Mouse (Mus musculus) midbrain, embryonic 13.5 days (tissue): ENCODE data around the gene Skap1. TPM values are rescaled to one million over a fixed set of nuclear protein-coding genes. Genes with fewer than 3 reads are reported as not detected.

Experiments
- ATAC-seq: fragments of 200-750 bp; cut with Nextera tagmentation; 2 replicates; pipeline ENCODE4 v1.8.0; 2017; ENCODE audit warnings: mild to moderate bottlenecking, moderate TSS enrichment, moderate library complexity
- H3K27ac ChIP-seq: fragments of 300-500 bp; sonication (generic); 2 replicates; pipeline ENCODE4 v1.5.1; 2015; ENCODE audit warnings: inconsistent platforms, mild to moderate bottlenecking, moderate library complexity
- H3K27me3 ChIP-seq: fragments of 300-500 bp; sonication (generic); 2 replicates; pipeline ENCODE4 v1.6.1; 2015; ENCODE audit warnings: mild to moderate bottlenecking, inconsistent platforms
- H3K36me3 ChIP-seq: fragments of 300-500 bp; sonication (generic); 2 replicates; pipeline ENCODE4 v1.6.1; 2015; ENCODE audit warnings: mild to moderate bottlenecking, inconsistent platforms
- H3K4me1 ChIP-seq: fragments of 300-500 bp; sonication (generic); replicated peaks from 2 replicates; pipeline ENCODE4 v1.6.1; 2015; ENCODE audit warnings: inconsistent platforms
- H3K4me2 ChIP-seq: fragments of 300-500 bp; sonication (generic); replicated peaks from 2 replicates; pipeline ENCODE4 v1.6.1; 2015; ENCODE audit warnings: moderate library complexity, mild to moderate bottlenecking, inconsistent platforms
- H3K4me3 ChIP-seq: fragments of 300-500 bp; sonication (generic); replicated peaks from 2 replicates; pipeline ENCODE4 v1.5.1; 2015; ENCODE audit warnings: mild to moderate bottlenecking, inconsistent platforms
- H3K9ac ChIP-seq: fragments of 300-500 bp; sonication (generic); replicated peaks from 2 replicates; pipeline ENCODE4 v1.6.1; 2015; ENCODE audit warnings: mild to moderate bottlenecking, inconsistent platforms
- H3K9me3 ChIP-seq: fragments of 300-500 bp; sonication (generic); 2 replicates; pipeline ENCODE4 v1.6.1; 2016; ENCODE audit warnings: mild to moderate bottlenecking, inconsistent platforms
- WGBS: fragments of 180-500 bp; shearing (Covaris S2); methylation state at CpG from one replicate; pipeline ENCODE4 v1.1.7; 2015; 5-methylcytosine and 5-hydroxymethylcytosine counted together
- polyA plus RNA-seq: library from polyadenylated mRNA; unstranded; fragments of >200 nt; fragmentation: Nextera tagmentation; extraction: Ambion mirVana; gene quantifications from 2 replicates; pipeline ENCODE4 v1.2.1, GENCODE M21; 2015

The Skap1 gene
- polyA plus RNA-seq, 1 experiment from 2014 or later, result 3.4 TPM

- no peak overlapping the region for H3K4me2 ChIP-seq
- H3K27me3 ChIP-seq, result peaks cover 19% of the 10 kb centered on the region
- no peaks in the 10 kb centered on the region for H3K36me3 ChIP-seq
- peaks cover 36% of the 10 kb centered on the region for H3K4me1 ChIP-seq
- no peak overlapping the region for H3K4me3 ChIP-seq
- no peak overlapping the region for H3K27ac ChIP-seq
- H3K9me3 ChIP-seq, result no peaks in the 10 kb centered on the region
- 49% methylated on average over 7 of the region's 7 CpGs for WGBS
- H3K9ac ChIP-seq, result no peak overlapping the region
- ATAC-seq, result no peak
Observed at GRCm38 (mm10) chr11:96466987-96467386, 2.6 kb downstream of the Skap1 start.

DNA sequence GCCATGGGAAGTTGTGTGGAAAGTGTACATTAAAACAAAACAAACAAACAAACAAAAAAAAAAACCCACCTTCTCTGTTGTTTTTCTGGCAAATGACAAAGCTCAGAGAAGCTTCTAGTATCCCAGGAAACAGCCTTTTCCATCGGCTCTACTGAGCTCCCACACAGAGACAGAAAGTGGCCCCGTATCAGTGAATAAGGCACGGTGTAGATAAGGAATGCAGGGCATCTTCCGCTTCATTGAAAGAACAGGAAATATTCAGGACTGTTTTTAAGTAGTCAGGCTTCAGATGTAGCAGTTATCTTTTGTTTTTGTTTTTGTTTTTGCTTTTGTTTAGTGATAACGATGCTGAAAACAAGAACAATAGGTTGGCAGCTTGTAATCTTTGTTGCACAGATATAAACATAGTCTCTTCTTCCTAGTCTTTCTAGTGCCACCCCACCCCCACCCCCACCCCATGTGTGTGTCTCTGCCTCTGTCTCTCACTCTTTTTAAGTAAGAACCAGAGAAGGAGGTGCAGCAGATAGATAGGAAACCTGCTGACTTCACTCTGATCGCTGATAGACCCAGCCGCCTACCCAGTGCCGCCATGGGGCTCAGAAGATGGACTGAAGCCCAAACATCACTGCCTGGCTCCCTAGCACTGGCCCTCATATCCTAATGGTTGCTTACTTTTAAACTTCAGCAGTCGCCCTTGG lies 3.8 kb downstream of the Skap1 start:
- H3K9ac ChIP-seq, result no peak overlapping the region
- no peak overlapping the region for H3K27ac ChIP-seq
- H3K4me1 ChIP-seq, result peaks cover 24% of the 10 kb centered on the region
- no peak overlapping the region for H3K4me3 ChIP-seq
- H3K27me3 ChIP-seq, result peaks cover 17% of the 10 kb centered on the region
- no peaks in the 10 kb centered on the region for H3K36me3 ChIP-seq
- H3K4me2 ChIP-seq, result no peak overlapping the region
- H3K9me3 ChIP-seq, result no peaks in the 10 kb centered on the region
- 72% methylated on average over 9 of the region's 9 CpGs for WGBS
- ATAC-seq, result no peak

GRCm38 (mm10) chr11:96482711-96483110 lies 18.3 kb downstream of the Skap1 start:
- no peaks in the 10 kb centered on the region for H3K9me3 ChIP-seq
- H3K27me3 ChIP-seq, result no peaks in the 10 kb centered on the region
- no peak overlapping the region for H3K4me3 ChIP-seq
- no peak overlapping the region for H3K4me2 ChIP-seq
- no peak overlapping the region for H3K9ac ChIP-seq
- no peak overlapping the region for H3K27ac ChIP-seq
- no peak for ATAC-seq
- H3K4me1 ChIP-seq, result no peaks in the 10 kb centered on the region
- WGBS, result 94% methylated on average over 3 of the region's 3 CpGs
- H3K36me3 ChIP-seq, result no peaks in the 10 kb centered on the region

DNA sequence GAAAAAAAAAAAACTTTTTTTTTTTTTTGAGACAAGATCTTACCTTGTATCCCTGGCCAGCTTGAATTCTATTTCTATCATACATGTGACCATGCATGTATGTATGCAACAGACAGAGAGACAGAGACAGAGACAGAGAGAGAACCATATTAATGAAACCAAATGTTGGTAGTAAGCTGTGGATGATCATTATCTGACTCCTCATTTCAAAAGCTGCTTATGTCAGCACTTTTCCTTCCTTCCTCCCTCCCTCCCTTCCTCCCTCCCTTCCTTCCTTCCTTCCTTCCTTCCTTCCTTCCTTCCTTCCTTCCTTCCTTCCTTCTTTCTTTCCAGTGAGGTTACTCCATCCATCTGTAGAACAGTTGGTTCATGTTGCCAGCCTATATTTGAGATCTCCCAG lies 18.8 kb downstream of the Skap1 start:
- H3K27me3 ChIP-seq, result no peaks in the 10 kb centered on the region
- no peak for ATAC-seq
- no peak overlapping the region for H3K4me3 ChIP-seq
- no peaks in the 10 kb centered on the region for H3K36me3 ChIP-seq
- no peak overlapping the region for H3K9ac ChIP-seq
- H3K27ac ChIP-seq, result no peak overlapping the region
- no peaks in the 10 kb centered on the region for H3K9me3 ChIP-seq
- no peaks in the 10 kb centered on the region for H3K4me1 ChIP-seq
- H3K4me2 ChIP-seq, result no peak overlapping the region

GRCm38 (mm10) chr11:96498481-96498880 lies 34.1 kb downstream of the Skap1 start:
- no peaks in the 10 kb centered on the region for H3K36me3 ChIP-seq
- H3K27ac ChIP-seq, result peak overlapping the region; percentile 7; the same call in 1 of the 2 replicates
- no peak overlapping the region for H3K9ac ChIP-seq
- no peak for ATAC-seq
- no peaks in the 10 kb centered on the region for H3K9me3 ChIP-seq
- H3K4me1 ChIP-seq, result peaks cover 14% of the 10 kb centered on the region; the same call in 1 of the 2 replicates
- H3K4me3 ChIP-seq, result no peak overlapping the region
- 49% methylated on average over 8 of the region's 8 CpGs for WGBS
- H3K27me3 ChIP-seq, result peaks cover 4% of the 10 kb centered on the region
- H3K4me2 ChIP-seq, result no peak overlapping the region

- Histone ChIP-seq H3K4me1 (peaks cover 21% of the 10 kb centered on the region), H3K27me3 (peaks cover 5% of the 10 kb centered on the region), H3K9ac (no peak overlapping the region), H3K4me2 (no peak overlapping the region), H3K36me3 (no peaks in the 10 kb centered on the region), H3K9me3 (no peaks in the 10 kb centered on the region), H3K27ac (no peak overlapping the region), H3K4me3 (no peak overlapping the region)
- ATAC-seq, result no peak
- 57% methylated on average over 6 of the region's 6 CpGs for WGBS
Observed at GRCm38 (mm10) chr11:96501042-96501441, 36.6 kb downstream of the Skap1 start.

- no peak for ATAC-seq
- 78% methylated on average over 3 of the region's 3 CpGs for WGBS
- Histone ChIP-seq H3K9me3 (no peaks in the 10 kb centered on the region), H3K27ac (no peak overlapping the region), H3K4me1 (peaks cover 15% of the 10 kb centered on the region), H3K36me3 (no peaks in the 10 kb centered on the region), H3K27me3 (peaks cover 5% of the 10 kb centered on the region), H3K9ac (no peak overlapping the region), H3K4me3 (no peak overlapping the region), H3K4me2 (no peak overlapping the region)
Observed at GRCm38 (mm10) chr11:96502948-96503347, 38.6 kb downstream of the Skap1 start.

DNA sequence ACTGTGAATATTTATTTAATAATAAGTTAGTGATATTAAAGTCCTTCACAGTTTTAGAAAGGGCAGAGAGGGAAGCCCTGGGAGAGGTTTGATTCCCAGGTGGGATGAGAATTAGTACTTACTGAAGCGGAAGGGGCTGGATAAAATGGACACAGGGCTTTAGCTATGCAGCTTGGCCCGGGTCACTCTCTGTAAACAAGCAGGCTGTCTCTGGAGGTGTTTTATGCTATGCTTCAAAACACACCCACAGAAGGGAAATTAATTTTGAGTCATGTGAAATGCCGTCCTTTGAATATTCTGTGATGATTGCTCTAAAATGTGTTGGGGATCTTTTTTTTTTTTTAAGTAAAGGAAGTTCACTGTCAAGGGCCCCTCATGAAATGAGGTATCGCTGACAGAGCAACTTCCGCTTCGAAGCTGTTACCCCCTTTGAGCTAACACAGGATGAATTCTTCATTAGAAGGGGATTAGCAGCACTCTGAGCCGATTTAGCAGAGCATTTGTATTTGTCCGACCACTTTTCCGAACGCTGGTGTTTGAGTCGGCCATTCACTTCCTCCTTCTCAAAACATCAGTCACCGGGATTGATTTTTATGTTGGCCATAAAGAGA lies 40.2 kb downstream of the Skap1 start:
- Histone ChIP-seq H3K4me1 (peaks cover 7% of the 10 kb centered on the region), H3K9ac (no peak overlapping the region), H3K4me2 (no peak overlapping the region), H3K36me3 (no peaks in the 10 kb centered on the region), H3K9me3 (no peaks in the 10 kb centered on the region), H3K27ac (no peak overlapping the region), H3K27me3 (peaks cover 5% of the 10 kb centered on the region), H3K4me3 (no peak overlapping the region)
- ATAC-seq, result no peak
- WGBS, result 22% methylated on average over 12 of the region's 12 CpGs

DNA sequence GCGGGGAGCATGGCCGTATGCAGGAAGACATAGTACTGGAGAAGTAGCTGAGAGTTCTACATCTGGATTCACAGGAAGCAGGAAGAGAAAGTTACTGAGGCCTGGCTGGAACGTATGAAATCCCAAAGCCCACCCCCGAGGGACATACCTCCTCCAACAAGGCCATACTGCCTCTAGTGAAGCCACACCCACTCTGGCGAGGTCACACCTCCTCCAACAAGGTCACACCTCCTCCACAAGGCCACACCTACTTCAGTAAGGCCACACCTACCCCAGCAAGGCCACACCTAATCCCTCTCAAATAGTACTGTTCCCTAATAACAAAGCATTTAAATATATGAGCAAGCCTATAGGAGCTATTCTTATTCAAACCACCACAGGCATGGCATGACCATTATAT lies 41.4 kb downstream of the Skap1 start:
- WGBS, result 88% methylated on average over 5 of the region's 5 CpGs
- no peak for ATAC-seq
- no peaks in the 10 kb centered on the region for H3K36me3 ChIP-seq
- H3K4me1 ChIP-seq, result peaks cover 7% of the 10 kb centered on the region
- no peak overlapping the region for H3K4me3 ChIP-seq
- H3K27ac ChIP-seq, result no peak overlapping the region
- H3K4me2 ChIP-seq, result no peak overlapping the region
- H3K9ac ChIP-seq, result no peak overlapping the region
- no peaks in the 10 kb centered on the region for H3K9me3 ChIP-seq
- peaks cover 5% of the 10 kb centered on the region for H3K27me3 ChIP-seq

DNA sequence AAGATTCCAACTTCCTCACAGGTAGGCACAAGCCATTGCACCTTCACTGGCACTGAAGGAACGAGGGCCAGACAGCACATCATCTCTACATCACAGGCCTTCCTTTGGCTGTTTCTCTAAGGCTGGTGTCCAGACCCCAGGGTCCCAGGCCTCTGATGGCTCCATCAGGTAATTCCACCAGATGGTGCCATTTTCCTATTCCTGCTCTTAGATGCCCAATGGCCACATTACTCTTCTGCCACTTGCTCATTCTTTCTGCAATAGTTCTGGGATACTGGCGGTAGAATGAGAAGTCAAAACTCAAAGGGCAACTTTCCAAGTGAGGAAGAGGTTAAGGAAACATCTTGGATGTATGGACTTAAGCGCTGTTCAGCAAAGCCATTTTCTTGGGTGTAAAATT lies 50.8 kb downstream of the Skap1 start:
- Histone ChIP-seq H3K9me3 (no peaks in the 10 kb centered on the region), H3K4me2 (no peak overlapping the region), H3K27me3 (no peaks in the 10 kb centered on the region), H3K9ac (no peak overlapping the region), H3K4me3 (no peak overlapping the region), H3K27ac (no peak overlapping the region), H3K4me1 (no peaks in the 10 kb centered on the region), H3K36me3 (no peaks in the 10 kb centered on the region)
- WGBS, result 92% methylated on average over 3 of the region's 3 CpGs
- ATAC-seq, result no peak

DNA sequence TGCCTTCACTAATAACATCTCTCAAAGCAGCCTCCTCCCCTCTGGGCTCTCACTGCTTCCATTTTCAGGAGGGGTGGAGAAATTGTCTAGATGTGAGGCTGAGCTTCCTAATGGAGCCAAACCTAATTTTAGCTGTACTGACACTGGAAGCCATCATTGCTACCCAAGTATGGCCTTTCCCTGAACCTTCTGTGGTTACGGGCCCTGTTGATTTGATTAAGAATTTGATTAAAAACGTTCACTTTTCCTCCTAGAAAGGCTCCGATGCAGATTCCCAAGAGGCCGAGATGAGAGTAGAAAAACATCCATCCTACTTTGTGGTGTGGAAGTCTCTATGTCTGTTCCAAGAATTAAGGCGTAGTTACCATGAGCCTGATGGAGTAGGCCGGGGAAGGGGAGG lies 60.1 kb downstream of the Skap1 start:
- no peak overlapping the region for H3K4me3 ChIP-seq
- no peaks in the 10 kb centered on the region for H3K9me3 ChIP-seq
- ATAC-seq, result no peak
- H3K36me3 ChIP-seq, result no peaks in the 10 kb centered on the region
- peaks cover 10% of the 10 kb centered on the region; the same call in 1 of the 2 replicates for H3K4me1 ChIP-seq
- no peak overlapping the region for H3K9ac ChIP-seq
- H3K27ac ChIP-seq, result no peak overlapping the region
- no peak overlapping the region for H3K4me2 ChIP-seq
- WGBS, result 86% methylated on average over 6 of the region's 6 CpGs
- H3K27me3 ChIP-seq, result no peaks in the 10 kb centered on the region

GRCm38 (mm10) chr11:96526137-96526621 lies 61.8 kb downstream of the Skap1 start:
- no peak overlapping the region for H3K9ac ChIP-seq
- peak overlapping the region; percentile 5; the same call in 1 of the 2 replicates for H3K4me2 ChIP-seq
- H3K9me3 ChIP-seq, result no peaks in the 10 kb centered on the region
- peak overlapping the region; percentile 58 for H3K27ac ChIP-seq
- no peak for ATAC-seq
- H3K36me3 ChIP-seq, result no peaks in the 10 kb centered on the region
- no peaks in the 10 kb centered on the region for H3K27me3 ChIP-seq
- peaks cover 10% of the 10 kb centered on the region; the same call in 1 of the 2 replicates for H3K4me1 ChIP-seq
- 0 out of 2 replicates have a peak overlapping the region, but pooled peaks have one; percentile 0 for H3K4me3 ChIP-seq
- 69% methylated on average over 16 of the region's 16 CpGs for WGBS
